Mouse (Mus musculus) frontal cortex, postnatal 10 days (tissue): ENCODE data around the gene Nlrc4.
"Not testable (repeated sequence)": the region's sequence is repeated elsewhere in the genome, so short reads cannot be mapped to it uniquely, and the experiment has no call there.

ENCODE experiments used
- DNase-seq, 2 experiments: peaks; one replicate each; pipeline ENCODE4 v3.0.0; 2022; ENCODE audit warnings: low spot score in 2 of 2, mixed read lengths in 1 of 2

Nlrc4 gene

DNA sequence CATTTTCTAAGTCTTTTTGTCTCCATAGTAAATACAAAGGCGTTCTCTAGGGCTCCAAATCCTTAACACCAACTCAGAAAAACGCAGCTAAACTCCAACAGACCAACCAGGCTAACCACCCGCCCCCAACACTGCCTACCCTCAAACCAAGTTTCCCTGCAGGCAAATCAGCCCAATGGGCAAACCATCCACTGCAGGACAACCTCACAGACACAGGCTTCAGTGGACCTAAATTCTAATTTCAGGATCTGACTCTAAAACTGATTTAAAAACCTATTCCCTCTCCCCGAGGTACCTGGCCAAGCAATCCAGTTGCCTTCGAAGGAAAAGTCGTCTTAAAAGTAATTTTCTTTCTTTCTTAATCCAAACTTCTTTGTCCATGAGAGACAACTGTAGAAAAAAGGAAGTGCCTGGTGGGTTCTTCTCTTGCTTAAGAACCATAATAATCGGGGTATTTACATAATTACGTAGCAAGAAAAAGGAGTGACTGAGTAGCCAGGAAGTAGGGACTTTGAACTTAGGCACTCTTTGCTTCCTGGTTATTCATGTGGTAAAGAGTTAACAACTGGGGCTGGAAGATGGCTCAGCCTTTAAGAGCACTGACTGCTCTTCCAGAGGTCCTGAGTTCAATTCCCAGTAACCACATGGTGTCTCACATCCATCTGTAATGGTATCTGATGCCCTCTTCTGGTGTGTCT is at the start of gene Nlrc4:
Gene Nlrc4, minus strand, starts transcription at position 432 of the 698 bp plus-strand sequence.
- no peak for DNase-seq

DNA sequence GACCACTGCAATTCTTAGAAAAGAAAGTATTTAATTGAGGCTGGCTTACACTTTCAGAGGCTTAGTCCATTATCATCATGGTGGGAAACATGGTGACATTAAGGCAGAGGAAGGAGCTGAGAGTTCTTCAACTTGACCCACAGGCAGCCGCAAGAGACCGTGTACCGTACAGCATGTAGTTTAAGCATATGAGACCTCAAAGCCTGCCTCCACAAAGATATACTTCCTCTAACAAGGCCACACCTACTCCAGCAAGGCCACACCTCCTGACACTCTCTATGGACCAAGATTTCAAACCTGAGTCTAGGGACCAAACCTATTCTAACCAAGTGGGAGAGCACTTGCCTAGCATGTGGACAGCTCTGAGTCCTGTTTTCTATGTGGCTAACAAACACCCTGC is 49.7 kb upstream of the Nlrc4 start:
- DNase-seq = no peak

DNA sequence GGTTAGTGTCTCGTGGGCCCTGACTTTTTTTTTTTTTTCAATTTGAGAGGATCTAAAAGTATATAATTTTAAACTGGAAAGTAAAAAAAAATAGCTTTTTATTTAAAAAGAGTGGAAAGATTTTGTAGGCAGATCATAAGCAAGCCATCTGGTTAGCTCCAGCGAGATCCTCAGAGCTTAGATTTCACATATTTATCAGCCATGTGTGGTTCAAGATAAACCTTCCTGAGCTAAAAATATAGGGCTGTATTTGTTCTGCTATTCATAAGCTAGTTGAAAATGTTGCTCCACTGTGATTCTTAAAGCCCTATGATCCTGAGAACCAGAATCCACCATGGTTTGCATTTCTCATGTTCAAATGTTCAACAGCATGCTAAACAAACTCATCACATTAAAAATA is 49.0 kb upstream of the Nlrc4 start:
- DNase-seq = no peak

DNA sequence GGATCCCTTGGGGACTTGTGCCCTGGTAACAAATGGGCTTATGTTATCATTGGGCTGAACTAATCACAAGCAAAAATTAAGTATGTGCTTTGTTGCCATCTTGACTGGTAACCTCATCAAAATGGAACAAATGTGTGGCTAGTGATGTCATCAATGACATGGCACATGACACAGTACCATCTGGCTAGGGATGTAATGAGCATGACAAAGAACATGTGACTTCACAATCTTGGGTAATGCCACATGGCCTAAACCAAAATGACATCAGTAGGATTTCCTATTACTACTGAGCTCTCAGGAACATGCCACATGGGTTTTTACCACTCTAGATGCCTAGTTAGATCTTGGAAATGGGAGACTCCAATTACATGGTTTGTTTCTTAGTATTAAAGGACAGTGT is 42.1 kb upstream of the Nlrc4 start:
- DNase-seq = no peak

DNA sequence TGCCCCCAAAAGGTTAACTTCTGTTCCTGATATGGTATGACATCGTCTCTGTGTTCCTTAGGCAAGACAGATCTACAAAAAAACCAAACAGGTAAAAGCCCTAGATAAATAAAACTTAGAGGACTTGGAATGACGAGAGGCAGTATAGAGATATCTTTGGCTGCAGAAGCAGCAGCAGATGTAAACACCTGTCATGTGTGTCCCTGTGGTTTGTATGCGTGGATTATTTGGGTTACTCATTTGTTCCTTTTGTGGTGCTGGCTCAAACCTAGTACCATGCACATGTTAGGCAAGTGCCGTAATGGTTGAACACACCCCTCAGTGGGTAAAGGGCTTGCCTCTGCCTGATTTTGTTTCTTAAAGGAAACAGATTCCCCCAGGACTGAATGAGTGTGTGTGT is 41.3 kb upstream of the Nlrc4 start:
- no peak for DNase-seq

DNA sequence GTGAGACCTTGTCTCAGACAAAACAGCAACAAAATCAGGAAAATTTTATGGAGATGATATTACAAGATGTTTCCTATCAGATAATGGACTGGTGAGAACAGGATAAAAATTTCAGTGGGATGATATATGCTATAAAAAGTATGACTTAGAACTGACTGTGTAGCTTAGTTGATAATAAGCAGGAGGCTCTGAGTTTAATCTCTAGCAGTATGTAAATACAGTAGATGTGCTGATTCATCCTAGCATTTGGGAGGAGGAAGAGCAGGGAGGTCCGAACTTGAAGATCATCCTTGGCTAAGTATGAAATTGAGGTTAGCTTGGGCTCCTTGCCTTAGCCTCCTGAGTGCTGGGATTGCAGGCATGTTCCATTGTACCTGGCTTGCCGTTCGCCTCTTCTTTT is 32.6 kb upstream of the Nlrc4 start:
- DNase-seq = no peak

DNA sequence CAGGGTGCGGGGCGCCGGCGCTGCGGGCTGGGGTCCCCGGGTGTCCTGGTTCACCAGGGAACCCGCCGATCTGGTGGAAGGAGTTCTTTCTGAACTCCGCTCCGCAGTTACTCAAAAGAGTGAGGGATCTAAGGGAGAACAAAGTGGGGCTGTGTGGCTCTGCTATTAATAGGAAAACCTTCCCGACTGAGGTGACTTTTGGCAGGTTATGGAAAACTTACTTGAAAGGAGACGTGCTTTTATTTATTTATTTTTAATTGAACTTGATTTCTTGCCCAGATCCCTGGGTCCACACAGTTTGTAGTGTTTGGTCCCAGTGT is 30.9 kb upstream of the Nlrc4 start:
- no peak for DNase-seq

DNA sequence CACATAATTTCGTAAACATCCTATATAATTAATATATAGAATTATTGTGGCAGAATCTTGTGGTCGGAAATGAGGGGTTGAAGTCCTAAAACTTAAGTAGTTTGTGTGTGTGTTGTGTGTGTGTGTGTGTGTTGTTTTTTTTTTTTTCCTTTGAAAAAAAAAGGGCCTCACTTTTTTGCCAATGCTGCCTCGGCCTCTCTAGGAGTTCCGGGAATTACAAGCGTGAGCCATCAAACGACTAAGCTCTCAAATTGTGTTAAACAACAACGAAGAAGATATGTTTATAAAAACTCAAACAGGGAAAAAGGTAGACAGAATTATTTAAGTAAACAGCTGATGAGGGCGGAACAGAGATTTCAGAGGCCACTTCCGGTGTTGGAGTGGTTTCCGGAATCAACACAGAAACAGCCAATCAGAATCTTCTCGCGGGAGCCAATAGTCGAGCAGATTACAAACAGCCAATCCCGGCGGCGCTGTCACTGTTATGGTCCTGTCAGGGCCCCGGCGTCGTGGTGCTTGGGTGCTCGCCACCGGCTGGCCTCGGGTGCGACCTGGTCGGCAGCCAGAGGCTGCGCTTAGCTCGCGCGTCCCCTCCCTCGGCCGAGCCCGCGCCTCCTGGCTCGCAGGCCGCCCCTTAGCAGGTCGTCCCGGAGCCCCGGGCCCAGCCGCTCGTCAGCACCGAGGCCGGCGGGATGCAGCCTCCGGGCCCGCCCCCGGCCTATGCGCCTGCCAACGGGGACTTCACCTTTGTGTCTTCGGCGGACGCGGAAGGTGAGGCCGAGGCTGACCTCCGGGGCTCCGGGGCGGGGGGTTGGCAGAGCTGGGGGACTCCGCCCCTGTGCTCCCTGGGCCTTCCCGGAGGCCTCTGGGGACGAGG is 30.3 kb upstream of the Nlrc4 start, which contains the start of gene Yipf4:
Gene Yipf4, plus strand, starts transcription at position 470 of the 877 bp plus-strand sequence.
- DNase-seq = peak; percentile 91 to 95

DNA sequence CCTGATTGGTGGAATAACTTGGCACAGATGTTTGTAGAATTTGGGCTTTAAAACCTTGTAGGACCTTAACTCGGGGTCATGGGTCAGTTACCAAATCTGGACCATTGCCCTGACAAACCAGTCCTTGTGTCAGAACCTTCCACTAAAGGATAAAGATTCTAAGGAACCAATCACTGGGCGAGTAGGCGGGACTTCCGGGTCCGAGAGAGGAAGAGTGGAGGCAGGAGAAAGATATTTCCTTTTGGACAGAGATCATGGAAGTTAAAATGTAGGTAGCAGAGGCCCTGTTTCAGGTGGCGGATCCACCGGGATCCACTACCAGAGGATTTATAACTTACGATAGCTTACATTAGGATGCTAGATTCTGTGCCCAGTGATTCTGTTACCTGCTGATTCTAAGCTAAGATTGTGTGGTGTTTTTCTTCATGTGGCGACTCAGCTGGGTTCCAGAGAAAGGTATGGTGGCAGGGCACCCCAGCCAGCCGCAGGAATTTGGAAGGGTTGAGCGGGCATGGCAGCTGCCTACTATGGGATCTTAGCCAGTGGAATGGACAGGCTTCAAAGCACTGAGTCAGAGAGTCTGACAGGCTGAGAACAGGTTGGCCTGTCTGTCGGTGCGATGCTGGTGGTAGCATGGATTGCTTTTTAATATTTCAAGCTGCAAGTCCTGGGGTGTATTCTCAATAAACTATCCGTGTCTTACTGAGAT is 21.6 kb upstream of the Nlrc4 start:
- DNase-seq = no peak

DNA sequence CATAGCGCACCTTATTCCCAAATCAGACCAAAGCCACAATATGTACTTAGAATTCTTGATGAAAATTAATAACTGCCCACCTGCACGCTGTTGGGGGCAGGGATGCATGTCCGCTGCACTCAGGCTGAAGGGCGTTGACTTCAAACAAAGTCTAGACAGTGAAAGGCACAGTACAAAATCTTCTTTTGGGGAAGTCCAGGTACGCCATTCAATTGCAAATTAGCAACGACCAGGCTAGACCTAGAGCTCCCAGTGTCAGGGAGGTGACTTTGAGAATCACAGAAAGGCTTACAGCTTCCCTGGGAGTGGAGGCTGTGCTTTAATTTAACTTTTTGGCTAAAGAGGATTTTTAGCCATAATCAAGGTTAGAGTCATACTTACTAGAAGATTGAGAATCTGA is 11.2 kb upstream of the Nlrc4 start:
- not testable (repeated sequence) for DNase-seq

DNA sequence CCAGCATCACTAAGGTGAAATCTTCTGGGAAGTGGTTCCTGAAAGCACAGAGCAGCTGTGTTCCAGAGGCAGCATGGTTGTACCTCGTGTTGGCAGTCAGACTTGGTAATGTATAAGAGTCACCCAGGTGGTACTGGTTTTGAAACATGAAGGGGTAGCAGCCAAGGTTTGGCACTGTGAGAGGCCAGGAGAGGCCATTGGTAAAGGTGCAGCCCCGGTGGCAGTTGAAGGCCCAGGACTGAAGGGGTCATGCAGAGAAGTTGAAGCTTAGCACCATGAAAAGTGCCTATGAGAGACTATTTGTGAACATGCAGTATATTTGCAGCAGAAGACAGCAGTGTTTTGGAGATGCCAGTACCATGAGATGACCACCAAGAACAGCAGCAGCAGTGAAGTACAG is 9.0 kb upstream of the Nlrc4 start:
- DNase-seq = not testable (repeated sequence)

DNA sequence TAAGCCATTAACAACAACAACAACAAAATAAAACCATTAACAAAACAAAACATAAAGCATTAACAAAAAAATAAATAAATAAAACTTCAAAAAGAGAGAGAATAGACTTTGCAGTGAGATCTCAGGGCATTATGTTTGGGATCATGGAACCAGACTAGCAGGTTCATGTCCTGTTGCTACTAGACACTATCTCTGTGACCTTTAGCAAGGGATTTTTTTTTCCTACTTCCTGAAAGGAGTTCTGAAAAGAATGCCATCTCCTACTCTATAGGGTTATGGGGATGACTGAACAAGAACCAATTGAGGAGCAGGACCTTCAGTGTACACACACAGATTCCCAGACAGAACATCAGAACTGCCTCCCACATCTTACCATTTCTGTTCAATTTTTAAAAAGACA is 4.6 kb upstream of the Nlrc4 start:
- DNase-seq = no peak

DNA sequence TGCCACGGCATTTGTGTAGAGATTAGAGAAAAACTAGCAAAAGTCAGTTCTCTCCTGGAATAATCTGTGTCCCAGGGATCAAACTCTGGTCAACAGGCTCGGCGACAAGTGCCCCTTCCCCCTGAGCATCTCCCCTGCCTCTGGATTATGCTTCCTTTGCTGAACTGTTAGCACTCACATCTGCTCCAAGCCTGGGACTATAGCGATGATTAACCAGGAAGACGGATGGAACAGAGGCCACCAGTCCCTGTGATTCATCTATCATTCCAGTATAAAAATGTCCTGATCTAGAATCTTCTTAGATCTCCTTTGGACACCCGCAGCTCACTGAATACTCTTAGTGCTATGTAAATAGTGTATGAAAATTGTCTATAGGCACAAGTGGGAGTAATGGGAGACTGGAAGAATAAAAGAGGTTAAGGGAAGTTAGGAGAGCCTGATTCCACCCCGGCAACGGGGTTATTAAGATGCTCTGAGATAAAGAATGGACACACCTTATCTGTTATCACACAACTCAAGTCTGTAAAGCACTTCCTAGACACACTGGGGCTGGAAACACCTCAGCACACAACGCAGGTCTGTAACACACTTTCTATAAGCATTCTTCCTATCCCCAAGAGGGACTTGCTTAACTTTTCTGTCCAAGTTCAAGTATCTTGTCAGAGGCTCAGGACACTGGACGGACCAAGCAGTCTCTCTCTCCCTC is 817 bp downstream of the Nlrc4 start:
- DNase-seq = no peak

DNA sequence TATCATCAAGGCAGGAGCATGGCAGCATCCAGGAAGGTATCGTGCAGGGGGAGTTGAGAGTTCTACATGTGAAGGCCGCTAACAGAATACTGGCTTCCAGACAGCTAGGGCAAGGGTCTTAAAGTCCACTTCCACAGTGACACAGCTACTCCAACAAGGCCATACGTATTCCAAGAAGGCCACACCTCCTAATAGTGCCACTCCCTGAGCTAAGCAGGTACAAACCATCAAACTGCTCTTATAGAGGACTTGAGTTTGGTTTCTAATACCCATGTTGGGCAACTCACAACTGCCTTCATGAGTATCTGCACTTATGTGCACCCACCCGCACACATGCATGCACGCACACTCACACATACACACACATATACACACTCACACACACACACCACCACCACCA is 2.1 kb downstream of the Nlrc4 start:
- no peak for DNase-seq

DNA sequence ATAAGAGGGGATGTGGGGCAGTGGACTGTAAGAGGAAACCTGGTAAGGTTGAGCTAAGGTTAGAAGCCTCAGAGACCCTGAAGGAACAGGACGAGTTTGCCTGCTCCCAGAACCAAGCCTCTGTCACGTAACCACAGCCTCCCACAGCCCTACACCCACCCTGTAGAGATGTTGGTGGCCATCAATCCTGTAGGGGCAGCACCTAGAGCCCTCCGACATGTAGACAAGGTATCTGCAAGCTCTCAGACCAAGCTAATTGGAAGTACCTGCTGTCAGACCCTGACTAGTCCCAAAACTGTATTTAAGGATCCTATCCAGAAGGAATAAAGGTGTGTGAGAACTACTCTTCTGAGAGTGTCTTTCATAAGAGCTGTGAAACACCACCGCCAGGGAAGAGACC is 3.5 kb downstream of the Nlrc4 start:
- no peak for DNase-seq

DNA sequence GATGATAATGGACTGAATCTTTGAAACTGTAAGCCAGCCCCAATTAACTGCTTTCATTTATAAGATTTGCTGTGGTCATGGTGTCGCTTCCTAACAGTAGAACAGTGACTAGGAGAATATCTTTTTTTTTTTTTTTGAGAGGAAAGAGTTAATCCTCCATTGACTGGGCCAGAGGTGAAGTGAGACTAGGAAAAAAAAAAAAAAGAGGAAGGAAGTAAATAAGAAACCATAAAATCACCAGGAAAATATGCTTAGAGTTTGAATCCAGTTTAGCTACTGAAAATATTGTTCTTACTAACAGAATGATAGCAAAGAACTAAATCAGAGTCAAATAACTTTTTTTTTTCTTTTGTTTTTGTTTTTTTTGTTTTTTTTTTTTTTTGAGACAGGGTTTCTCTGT is 4.3 kb downstream of the Nlrc4 start:
- no peak for DNase-seq

DNA sequence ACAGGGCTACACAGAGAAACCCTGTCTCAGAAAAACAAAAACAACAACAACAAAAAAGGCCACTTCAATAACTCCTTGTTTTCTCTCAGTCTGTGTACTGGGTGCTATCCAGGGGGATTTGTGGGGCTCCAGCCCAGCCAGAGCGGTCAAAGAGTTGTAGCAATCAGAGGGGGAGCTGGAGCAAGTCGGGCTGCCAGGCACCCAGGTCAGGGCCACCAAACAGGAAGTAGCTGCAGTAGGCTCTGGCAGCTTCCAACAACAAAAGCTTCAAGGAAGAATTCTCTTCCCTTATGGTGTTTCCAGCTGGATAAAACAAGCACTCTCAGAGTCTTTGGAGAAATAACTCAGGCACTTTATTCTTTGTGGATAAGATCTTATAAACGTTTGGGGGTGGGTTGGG is 5.0 kb downstream of the Nlrc4 start:
- no peak for DNase-seq

DNA sequence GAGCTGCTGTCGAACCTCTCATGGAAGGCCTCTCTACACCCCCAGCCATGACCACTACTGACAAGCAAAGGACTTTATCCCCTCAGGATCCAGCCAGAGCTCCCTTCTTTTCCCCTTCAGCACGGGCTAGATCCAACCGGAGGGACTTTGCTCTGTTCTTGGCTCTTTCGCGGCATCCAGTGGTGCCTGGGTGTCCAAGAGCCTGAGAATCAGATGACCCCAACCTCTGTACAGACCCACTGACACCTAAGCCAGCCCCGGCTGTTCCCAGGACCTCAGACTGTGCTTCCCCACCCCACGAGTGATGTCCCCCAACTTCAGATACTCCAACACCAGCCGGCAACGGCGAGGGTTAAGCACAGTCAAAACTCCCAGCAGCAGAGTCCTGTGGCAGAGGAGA is 9.2 kb downstream of the Nlrc4 start:
- no peak for DNase-seq

DNA sequence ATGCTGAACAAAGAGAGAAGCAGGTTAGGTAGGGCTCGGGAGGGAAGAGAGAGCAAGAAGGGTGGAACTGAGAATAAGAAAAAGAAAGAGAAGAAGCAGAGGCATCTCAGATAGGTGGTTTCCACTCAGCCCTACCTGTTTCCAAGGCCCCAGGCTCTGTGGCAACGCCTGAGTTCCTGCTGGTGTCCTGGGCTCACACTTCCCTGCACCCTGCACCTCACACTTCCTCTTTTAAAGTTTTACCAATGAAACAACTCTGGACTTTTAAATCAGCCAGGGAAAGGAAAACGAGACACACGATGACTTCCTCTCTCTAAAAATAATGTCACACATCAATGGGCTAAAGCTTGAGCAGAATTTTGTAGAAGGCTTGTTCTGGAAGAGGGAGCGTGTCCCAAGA is 18.5 kb downstream of the Nlrc4 start:
- DNase-seq = no peak

DNA sequence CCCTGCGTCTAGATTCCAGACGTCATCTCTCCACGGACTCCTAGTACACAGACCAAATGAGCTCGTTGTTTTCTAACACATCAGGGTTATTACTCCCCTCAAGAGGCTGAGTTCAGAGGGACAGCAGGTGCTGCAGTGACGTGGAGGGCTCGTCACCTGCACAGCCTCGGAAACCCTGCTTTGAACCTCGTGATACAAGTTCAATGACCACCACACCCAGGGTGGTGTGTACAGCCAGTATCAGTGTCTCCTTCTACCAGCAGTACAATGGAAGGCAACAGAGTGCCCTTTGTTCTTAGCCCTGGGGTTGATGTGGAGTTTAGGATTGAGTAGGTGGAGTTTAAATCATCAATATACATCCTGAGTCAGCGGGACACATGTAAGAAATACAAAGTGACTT is 21.2 kb downstream of the Nlrc4 start:
- no peak for DNase-seq

DNA sequence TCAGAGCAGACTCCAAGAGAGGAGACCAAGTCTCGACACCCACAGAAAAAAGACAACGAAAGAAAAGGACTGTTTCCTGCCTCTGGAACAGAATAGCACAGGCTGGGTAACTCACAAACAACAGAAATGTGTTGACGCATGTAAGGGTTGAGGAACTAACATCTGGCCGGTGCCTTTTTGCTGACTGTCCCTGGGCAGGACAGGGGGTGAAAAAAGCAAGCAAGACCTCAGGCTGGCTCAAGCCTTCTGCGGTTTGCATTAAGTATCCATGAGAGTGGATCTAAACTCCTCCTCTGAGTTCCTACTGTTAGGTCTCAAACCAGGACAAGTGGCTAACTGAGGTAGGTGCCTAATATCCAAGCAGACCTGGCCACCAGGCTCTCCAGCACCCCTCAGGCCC is 26.3 kb downstream of the Nlrc4 start:
- DNase-seq = no peak

DNA sequence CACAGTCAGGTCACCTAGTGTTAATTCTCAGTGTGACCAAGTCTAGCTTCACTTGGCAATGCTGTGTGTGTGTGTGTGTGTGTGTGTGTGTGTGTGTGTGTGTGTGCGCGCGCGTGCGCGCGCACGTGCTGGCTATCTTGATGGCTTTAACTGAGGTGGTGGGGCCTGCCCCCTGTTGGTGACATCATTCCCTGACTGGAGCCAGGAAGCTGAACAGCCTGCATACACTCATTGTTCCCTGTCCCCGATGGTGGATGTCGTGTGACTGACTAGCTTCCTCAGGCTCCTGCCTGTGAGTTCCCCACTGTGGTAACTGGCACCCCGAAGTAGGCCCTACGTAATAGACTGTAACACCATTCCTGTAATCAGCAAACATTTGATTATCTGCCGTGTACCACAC is 27.5 kb downstream of the Nlrc4 start:
- DNase-seq = peak in 1 of 2 experiments; percentile 11
